Mouse (Mus musculus) thymus, adult 18-20 months (tissue): ENCODE data around the gene Lingo1.

Experiments used
- DNase-seq, 2 experiments: peaks; one replicate each; pipeline ENCODE4 v3.0.0; 2022; ENCODE audit warnings: mixed read lengths in 2 of 2

Lingo1 gene

DNA sequence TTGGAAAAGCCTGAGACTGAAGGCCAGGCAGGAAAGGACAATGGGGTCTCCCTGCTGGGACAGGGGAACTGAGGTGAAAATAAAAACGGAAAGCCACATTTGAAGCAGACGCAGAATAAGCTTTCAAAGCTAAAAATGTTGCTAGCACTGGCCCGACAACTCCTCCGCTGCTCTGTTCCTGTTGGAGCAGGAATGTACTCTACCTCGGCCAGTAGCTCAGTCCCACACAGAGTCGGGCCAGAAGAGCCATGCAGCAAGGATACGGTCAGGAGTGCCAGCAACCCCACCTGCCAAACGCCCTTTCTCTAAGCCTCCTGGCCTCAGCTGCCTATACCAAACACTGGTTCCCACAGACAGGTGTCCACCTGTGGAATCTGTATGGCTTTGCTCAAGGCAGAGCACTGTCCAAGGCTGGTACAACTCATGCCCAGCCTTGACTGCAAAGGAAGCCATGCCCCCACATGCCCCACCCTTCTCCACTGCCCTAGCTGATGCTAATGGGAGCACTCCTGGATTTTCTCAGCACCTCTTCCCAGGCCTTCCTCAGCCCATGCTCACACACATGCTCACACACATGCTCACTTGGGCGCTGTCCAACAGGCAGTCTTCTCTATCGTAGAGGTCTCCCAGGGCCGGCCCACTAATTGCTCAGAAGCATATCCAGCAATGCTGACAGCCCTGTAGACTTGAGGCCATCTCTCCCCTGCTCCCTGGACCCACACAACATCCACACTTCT lies 74.0 kb downstream of the Lingo1 start:
- no peak for DNase-seq

- DNase-seq, result no peak
Observed at GRCm38 (mm10) chr9:56718984-56719383, 77.3 kb downstream of the Lingo1 start.

- no peak for DNase-seq
Observed at GRCm38 (mm10) chr9:56716565-56716964, 79.7 kb downstream of the Lingo1 start.

GRCm38 (mm10) chr9:56716066-56716465 lies 80.2 kb downstream of the Lingo1 start:
- DNase-seq, result no peak

- no peak for DNase-seq
Observed at GRCm38 (mm10) chr9:56714391-56714790, 81.9 kb downstream of the Lingo1 start.

DNA sequence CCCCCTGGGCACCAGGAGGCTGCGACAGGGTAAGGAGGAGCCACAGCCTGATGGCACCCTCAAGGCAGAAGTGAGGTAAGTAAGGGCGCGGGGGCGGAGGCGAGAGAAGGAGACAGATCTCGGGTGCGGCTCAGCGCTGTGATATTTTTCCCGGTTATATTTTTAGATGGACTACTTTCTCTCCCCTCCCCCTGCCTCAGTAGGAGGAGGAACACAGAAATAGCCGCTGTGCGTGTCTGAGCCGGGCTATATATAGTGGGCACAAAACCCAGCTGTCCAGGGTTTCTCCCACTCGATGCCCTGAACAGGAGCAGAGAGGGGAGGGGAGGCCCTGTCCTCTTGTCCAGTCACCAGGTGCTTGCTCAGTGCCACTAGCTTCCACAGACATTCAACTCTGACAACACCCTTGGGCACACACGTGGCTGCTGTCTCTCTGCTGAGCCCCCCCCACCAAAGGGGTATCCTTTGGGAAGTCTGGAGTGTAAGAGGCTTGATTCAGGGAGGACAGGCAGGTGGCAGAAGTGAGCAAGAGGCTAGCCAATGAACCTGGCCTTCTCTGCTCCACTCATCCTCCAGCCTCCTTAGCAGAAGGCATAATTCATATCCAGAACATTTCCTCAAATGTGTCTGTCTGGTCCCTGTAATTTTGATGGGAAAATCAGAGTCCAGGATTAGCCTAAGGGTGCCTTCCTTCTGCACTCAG lies 83.5 kb downstream of the Lingo1 start:
- DNase-seq, result no peak

GRCm38 (mm10) chr9:56710958-56711357 lies 85.3 kb downstream of the Lingo1 start:
- no peak for DNase-seq

GRCm38 (mm10) chr9:56706482-56707085 lies 89.7 kb downstream of the Lingo1 start:
- no peak for DNase-seq

GRCm38 (mm10) chr9:56701394-56701793 lies 94.9 kb downstream of the Lingo1 start:
- DNase-seq, result no peak

DNA sequence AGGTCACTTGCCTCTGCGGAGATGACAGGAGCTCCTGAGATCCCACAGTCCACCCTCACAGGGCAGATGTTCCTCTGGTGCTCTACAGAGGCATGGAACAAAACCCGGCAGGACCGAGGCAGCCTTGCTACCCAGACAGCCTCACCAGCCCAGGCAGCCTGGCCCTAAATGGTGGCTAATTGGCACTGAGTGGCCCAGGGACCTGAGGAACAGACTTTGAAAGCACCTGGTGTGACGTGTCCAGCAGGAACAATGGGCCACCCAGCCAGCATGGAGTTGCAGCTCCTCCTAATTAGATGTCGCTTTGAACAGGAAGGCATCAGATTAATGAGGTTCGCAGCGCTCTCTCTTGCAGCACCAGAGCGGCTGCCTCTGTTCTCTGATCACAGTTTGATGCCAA lies 95.4 kb downstream of the Lingo1 start:
- DNase-seq, result no peak

- no peak for DNase-seq
Observed at GRCm38 (mm10) chr9:56698715-56699370, 97.4 kb downstream of the Lingo1 start.

DNA sequence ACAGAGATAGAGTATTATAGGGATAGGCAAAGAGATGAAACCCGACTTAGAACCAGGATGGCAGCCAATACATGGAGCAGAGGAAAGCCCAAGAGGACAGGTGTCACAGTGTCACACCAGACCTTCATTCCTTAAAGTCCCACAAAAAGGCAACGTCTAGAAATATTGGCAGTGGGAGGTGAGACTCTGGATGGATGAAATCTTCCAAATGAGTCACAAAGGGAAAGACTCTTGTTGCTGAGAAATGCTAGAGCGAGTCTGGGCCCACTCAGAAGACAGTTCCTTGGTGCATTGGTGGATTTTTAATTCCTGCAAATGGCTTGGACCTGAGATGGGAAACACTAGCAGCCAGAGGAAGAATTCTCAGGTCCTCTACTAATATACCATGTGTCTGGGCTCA lies 102.2 kb downstream of the Lingo1 start:
- no peak for DNase-seq

GRCm38 (mm10) chr9:56691226-56691625 lies 105.0 kb downstream of the Lingo1 start:
- DNase-seq, result no peak

GRCm38 (mm10) chr9:56690679-56691078 lies 105.6 kb downstream of the Lingo1 start:
- no peak for DNase-seq

GRCm38 (mm10) chr9:56687490-56687889 lies 108.8 kb downstream of the Lingo1 start:
- DNase-seq, result no peak

DNA sequence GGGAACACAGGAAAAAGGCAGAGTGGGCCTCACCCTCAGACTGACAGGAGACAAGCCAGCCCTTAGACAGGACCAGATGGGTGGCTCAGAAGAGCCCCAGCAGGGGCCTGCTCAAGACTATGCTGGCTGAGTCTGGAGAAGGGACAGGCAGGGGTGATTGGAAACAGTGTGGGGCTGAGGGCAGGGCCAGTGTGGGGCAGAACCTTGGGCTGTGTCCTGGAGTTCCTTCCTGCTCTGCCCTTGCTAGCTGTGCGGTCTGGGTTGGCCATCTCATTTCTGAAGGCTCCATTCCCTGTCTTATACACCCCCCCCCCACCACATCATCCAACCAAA lies 109.2 kb downstream of the Lingo1 start:
- DNase-seq, result no peak

DNA sequence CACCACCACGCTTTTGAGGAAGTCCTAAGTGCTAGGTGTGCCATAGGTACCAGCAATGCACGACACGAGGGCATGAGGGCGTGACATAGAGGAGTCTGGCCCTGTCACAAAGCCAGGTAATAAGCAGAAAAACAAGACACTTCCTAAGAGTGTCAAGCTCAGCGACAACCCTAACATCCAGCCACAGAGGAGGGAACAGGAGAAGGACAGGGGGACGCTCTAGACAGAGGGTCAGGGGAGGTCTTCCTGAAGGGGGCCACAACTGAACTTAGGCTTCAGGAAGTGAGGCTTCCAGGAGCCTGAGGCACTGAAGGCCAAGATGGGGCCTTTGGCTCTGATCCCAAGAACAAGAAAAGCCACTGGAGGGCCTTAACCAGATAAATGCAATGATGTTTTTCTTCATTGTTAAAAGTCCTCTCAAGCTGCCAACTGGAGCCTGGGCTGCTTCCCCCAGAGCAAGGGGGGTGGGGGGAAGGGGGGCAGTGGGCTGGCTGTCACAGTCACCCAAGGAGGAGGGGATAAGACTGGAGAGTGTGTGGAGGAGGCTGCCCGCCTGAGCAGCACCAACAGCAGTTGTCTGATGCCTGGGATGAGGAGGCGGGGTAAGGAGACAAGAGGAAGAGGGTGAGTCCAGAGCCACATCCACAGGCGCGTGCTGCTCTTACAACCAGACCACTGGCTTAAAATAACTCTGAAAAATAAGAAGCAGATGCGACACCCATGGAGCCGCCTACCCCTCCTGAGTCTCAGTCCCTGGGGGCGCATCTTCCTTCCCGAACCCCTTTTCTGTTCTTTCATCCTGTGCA lies 109.7 kb downstream of the Lingo1 start:
- DNase-seq, result no peak

DNA sequence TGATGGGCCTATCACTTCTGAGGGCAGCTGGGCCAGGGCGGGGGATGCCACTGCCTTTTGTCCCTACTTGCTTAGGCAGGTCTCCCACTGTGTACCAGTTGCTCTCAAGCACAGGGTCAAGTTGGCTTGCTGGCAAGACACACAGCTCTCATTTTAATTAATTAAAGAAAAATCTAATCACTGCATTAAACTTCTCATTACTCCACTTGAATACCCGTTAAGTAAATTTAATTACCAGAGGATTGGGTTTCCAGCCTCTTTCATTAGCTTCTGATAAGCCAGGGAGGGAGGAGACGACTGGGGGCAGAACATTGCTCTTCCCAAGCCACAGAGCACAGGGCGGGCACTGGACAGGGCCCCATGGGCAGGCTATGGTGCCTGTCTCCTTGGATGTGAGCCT lies 113.4 kb downstream of the Lingo1 start:
- no peak for DNase-seq

DNA sequence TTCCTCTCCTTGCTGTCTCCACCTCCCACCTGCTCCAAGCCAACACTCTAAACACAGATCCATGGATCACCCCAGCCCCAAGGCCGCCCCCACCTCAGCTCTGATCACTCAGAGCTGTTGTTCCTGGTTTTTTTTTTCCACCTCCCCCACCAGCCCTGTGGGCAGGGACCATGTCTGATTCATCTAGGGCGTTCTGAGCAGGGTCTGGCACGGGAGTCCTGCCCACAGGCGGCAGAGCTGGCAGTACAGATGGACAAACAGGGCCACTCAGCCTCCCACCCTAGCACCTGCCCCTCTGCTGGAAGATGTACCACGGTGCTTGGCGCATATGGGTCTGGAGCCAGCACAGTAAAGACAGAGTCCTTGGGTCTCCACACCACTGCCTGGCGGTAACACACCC lies 114.3 kb downstream of the Lingo1 start:
- DNase-seq, result no peak

DNA sequence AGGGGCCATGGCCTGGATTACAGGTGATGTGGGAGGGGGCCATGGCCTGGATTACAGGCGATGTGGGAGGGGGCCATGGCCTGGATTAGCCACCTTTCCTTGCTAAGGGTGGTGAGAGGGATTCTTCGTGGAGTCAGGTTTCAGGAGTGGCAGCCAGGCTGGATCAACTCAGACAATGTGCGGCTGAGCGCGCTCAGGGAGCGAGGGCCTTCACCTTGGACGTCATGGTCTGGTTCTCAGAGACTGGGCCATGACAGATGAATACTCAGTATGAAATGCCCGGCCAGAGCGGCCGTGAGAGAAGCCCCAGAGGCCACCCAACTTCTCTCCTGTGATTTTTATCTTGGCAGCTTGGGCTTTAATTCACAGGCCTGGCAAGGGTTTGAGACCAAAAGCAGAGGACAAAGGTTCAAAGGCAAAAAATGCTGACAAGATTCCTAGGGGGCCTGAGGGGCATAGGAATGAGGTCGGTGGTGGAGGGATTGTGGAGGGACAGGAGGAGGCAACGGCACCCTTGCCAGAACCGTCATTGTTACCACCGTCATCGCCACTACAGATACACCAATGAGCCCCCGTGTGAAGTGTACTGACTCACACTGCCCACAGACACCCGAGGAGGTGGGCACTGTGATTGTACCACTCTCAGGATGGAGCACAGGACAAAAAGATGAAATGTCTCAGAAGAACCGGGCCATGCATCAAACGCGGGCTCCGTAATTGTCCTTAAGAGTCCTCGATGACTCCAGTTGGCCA lies 117.2 kb downstream of the Lingo1 start:
- DNase-seq, result no peak

DNA sequence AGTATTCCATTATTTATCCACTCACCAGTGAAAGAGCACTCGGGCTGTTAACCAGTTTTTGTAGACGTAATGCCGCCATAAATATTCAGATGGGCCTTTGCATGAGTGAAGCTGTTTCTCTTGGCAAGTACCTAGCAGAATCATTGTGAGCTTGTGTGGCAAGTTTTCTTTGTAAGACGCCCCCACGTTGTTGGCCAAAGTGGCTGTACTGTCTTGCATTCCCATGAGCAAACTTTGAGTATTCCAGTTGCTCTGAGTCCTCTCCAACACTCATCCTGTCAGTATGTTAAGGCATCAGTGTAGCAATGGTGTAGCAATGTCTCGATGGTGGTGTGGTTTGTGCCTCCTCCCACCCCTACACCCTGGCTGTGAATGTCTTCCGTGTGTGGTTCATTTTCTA lies 120.6 kb downstream of the Lingo1 start:
- DNase-seq, result no peak

DNA sequence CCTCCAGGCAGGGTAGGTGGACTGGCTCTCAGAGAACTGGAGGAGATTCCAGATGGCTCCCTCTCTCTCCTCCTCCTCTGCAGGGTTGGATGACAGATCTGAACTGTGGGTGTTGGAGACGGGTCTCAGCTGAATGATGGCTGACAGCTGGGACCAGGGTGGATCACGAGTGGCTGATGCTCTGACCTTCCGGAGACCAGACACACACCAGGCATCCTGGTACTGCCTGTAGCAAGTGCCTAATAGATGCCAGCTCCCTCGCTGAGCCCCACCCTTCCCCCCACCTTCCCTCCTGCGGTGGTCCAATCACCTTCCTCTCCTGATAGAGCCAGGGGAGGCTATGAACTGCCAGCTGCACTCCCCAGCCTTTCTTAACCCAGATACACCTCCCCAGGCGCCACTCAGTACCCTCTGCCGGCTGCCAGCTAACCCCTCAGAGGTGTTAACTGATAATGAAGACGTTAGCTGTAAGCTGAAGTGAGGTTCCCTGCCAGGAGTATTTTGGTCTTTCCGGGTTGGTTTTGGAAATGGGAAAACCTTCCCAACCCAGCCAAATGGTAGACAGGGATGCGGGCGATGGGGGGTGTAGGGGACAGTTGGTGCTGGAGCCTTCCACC lies 126.6 kb downstream of the Lingo1 start:
- no peak for DNase-seq
